Mouse (Mus musculus): ENCODE measurements around the gene Hmox1. TPM values are rescaled to one million over a fixed set of nuclear protein-coding genes. Genes with fewer than 3 reads are reported as not detected.
A peak's percentile ranks its signal among the peaks of the same experiment; 100 is the strongest.

Hmox1 gene
- total RNA-seq (2014; rRNA removed) (10.1 and 12.9 TPM in 2 replicates), polyA plus RNA-seq (2015; fragmentation: Nextera tagmentation; extraction: Ambion mirVana) (13.2 and 15.1 TPM in 2 replicates)

DNA sequence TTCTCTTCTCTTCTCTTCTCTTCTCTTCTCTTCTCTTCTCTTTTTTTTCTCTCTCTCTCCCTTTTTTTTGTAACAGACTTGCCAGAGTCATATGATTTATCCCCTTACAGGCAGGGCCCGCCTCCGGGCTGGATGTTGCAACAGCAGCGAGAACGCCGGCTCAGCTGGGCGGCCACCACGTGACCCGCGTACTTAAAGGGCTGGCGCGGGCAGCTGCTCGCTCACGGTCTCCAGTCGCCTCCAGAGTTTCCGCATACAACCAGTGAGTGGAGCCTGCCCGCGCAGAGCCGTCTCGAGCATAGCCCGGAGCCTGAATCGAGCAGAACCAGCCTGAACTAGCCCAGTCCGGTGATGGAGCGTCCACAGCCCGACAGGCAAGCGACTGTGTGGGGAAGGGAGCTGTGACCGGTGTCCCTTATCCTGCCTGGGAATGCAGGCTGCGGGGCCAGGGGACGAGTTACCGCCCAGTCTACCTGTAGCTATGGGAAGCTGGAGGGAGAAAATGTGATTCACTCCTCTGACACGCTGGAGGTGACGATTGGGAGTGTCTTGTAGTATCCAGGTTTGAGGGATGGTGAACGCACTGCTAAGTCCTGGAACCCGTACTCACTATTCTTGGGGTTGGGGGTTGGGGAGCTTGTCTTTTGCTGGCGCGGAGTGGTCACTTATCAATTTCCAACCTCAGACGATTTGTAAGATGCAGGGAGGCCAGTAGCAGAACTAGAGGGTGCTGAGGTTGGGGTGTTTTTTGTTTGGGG is at the start of gene Hmox1:
TSS of gene Hmox1 (plus strand) at position 223 of the 758 bp plus-strand sequence.
- Histone ChIP-seq H3K4me2 (ENCODE audit: low read depth, low read length, poor library complexity, severe bottlenecking) (peak within 1 kb of the TSS; percentile 50), H3K27ac (ENCODE audit: low read depth, low read length) (no peak within 1 kb of the TSS), H3K4me3 (ENCODE audit: low read depth, low read length) (peak within 1 kb of the TSS; percentile 39)

DNA sequence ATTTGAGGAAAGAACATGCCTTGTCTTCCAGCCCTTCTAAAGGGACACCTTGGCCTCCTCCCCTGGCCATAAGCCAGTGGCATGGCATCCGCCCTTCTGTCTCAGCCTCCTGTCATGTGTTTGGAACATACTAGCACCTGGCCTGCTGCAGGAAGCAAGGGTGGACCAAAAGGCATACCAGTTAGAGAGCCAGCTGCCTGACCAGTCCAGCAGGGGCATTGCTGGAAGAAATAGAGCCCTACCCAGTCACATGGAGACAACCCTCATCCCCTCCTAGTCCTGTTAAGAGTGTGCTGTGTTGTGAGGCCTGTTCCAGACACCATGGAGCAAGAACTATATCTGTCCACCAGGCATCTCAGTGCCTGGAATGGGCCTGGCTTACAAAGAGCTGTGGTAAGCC is 47.1 kb upstream of the Hmox1 start:
- Histone ChIP-seq H3K9me3 (ENCODE audit: low read length) (no peaks in the 10 kb centered on the region), H3K36me3 (ENCODE audit: insufficient read depth, low read length) (0 out of 2 replicates have a peak, but pooled peaks cover under 1% of the 10 kb centered on the region)
- 100% methylated on average over 1 of the region's 1 CpGs for WGBS

More for the DNA sequence above, at the start of gene Hmox1:
- H3K27me3 ChIP-seq (ENCODE audit: insufficient read depth, low read length), result no peaks in the 10 kb centered on the region
- H3K4me1 ChIP-seq (ENCODE audit: insufficient read depth, low read length), result no peaks in the 10 kb centered on the region; the same call in 1 of the 2 replicates
- H3K9ac ChIP-seq (replicated peaks; ENCODE audit: low read length, poor library complexity, severe bottlenecking), result peak within 1 kb of the TSS; percentile 48
- no peaks in the 10 kb centered on the region for H3K36me3 ChIP-seq (ENCODE audit: insufficient read depth, low read length)
- peak; percentile 26; the same call in 1 of the 2 replicates for TF ChIP-seq CTCF (IDR thresholded peaks at IDR 0.05)
- WGBS, result under 1% methylated on average over 36 of the region's 36 CpGs
- DNase-seq (ENCODE audit: low spot score) (peak; percentile 91), ATAC-seq (ENCODE audit: low FRiP score) (peak; percentile 92)
- no peaks in the 10 kb centered on the region for H3K9me3 ChIP-seq (ENCODE audit: low read length)

DNA sequence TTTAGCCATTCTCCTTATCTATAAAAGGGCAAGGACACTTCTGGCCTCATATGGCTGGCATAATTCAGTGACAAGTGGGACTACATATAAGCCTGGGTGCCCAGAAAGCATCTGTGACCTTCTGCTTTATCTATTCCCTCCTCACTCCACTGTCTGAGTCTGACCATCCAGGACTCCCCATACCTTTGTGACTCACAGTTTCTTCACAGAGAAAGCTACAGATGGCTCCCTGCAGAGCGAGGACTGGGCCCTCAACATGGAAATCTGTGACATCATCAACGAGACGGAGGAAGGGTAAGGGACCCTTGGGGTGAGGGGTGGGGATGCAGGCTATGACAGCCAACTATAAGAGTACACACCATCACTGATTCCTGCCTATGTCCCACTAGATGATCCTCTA is 45.6 kb upstream of the Hmox1 start:
- WGBS, result 93% methylated on average over 3 of the region's 3 CpGs
- no peak overlapping the region for H3K9ac ChIP-seq (replicated peaks; ENCODE audit: low read length, poor library complexity, severe bottlenecking)
- no peaks in the 10 kb centered on the region for H3K4me1 ChIP-seq (ENCODE audit: insufficient read depth, low read length)
- TF ChIP-seq CTCF (IDR thresholded peaks at IDR 0.05), result no peak
- H3K27me3 ChIP-seq (ENCODE audit: insufficient read depth, low read length), result no peaks in the 10 kb centered on the region
- H3K9me3 ChIP-seq (ENCODE audit: low read length), result no peaks in the 10 kb centered on the region
- H3K4me2 ChIP-seq (ENCODE audit: low read depth, low read length, poor library complexity, severe bottlenecking), result no peak overlapping the region
- H3K36me3 ChIP-seq (ENCODE audit: insufficient read depth, low read length), result 0 out of 2 replicates have a peak, but pooled peaks cover 4% of the 10 kb centered on the region
- no peak overlapping the region for H3K4me3 ChIP-seq (ENCODE audit: low read depth, low read length)
- DNase-seq (ENCODE audit: low spot score), result no peak
- H3K27ac ChIP-seq (ENCODE audit: low read depth, low read length), result no peak overlapping the region
- ATAC-seq (ENCODE audit: low FRiP score), result no peak

More for the DNA sequence above, 47.1 kb upstream of the Hmox1 start:
- Histone ChIP-seq H3K27me3 (ENCODE audit: insufficient read depth, low read length) (no peaks in the 10 kb centered on the region), H3K4me2 (ENCODE audit: low read depth, low read length, poor library complexity, severe bottlenecking) (no peak overlapping the region), H3K4me1 (ENCODE audit: insufficient read depth, low read length) (no peaks in the 10 kb centered on the region), H3K4me3 (ENCODE audit: low read depth, low read length) (no peak overlapping the region), H3K27ac (ENCODE audit: low read depth, low read length) (no peak overlapping the region), H3K9ac (replicated peaks; ENCODE audit: low read length, poor library complexity, severe bottlenecking) (no peak overlapping the region)
- no peak for TF ChIP-seq CTCF (IDR thresholded peaks at IDR 0.05)
- no peak for ATAC-seq (ENCODE audit: low FRiP score)
- no peak for DNase-seq (ENCODE audit: low spot score)

DNA sequence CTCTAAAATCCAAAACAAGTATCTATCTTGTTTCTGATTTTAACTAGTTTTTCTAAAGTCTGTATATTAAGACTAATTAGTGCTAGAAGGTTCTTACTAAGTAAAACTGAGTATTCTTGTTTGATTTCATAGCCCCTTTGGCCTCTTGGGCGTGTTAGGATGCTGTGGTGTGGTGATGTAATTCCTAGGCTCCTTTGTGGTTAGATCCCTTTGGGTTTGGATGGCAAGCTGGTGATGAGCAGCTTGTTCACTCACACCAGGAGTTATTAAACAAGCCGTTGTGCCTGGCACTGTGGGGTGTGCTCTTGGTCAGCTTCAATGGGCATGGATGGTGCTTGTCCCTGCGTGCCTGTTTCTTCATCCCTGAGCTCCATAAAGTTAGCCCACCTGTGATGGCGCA is 40.1 kb upstream of the Hmox1 start:
- Histone ChIP-seq H3K27me3 (ENCODE audit: insufficient read depth, low read length) (no peaks in the 10 kb centered on the region), H3K27ac (ENCODE audit: low read depth, low read length) (no peak overlapping the region), H3K4me1 (ENCODE audit: insufficient read depth, low read length) (no peaks in the 10 kb centered on the region), H3K9me3 (ENCODE audit: low read length) (no peaks in the 10 kb centered on the region), H3K9ac (replicated peaks; ENCODE audit: low read length, poor library complexity, severe bottlenecking) (no peak overlapping the region), H3K4me3 (ENCODE audit: low read depth, low read length) (no peak overlapping the region), H3K36me3 (ENCODE audit: insufficient read depth, low read length) (peaks cover 10% of the 10 kb centered on the region), H3K4me2 (ENCODE audit: low read depth, low read length, poor library complexity, severe bottlenecking) (no peak overlapping the region)
- DNase-seq (ENCODE audit: low spot score) (no peak), ATAC-seq (ENCODE audit: low FRiP score) (no peak)
- 91% methylated on average over 4 of the region's 4 CpGs for WGBS
- TF ChIP-seq CTCF (IDR thresholded peaks at IDR 0.05), result no peak

DNA sequence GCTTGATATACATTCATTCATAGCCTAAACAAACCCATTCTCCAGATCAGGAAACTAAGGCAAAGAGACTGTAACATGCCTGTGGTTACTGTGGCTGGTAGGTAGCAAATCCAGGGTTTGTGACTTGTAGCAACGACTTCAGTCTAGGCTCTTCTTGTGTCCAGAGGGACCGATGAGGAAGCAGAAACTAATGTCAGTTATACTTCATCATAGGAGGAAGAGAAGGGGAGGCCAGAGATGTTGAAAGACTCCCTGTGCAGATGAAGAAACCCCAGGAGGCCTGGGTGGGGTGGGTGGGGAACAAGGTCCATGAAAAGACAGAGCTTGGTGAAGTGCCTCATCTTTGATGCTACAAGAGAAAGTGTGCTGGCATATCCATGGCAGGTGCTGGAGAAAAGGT is 37.7 kb upstream of the Hmox1 start:
- Histone ChIP-seq H3K27ac (ENCODE audit: low read depth, low read length) (no peak overlapping the region), H3K9me3 (ENCODE audit: low read length) (no peaks in the 10 kb centered on the region), H3K4me1 (ENCODE audit: insufficient read depth, low read length) (no peaks in the 10 kb centered on the region), H3K9ac (replicated peaks; ENCODE audit: low read length, poor library complexity, severe bottlenecking) (no peak overlapping the region), H3K27me3 (ENCODE audit: insufficient read depth, low read length) (no peaks in the 10 kb centered on the region), H3K36me3 (ENCODE audit: insufficient read depth, low read length) (peaks cover 16% of the 10 kb centered on the region), H3K4me3 (ENCODE audit: low read depth, low read length) (no peak overlapping the region), H3K4me2 (ENCODE audit: low read depth, low read length, poor library complexity, severe bottlenecking) (no peak overlapping the region)
- 93% methylated on average over 2 of the region's 2 CpGs for WGBS
- no peak for TF ChIP-seq CTCF (IDR thresholded peaks at IDR 0.05)
- ATAC-seq (ENCODE audit: low FRiP score), result no peak
- no peak for DNase-seq (ENCODE audit: low spot score)

DNA sequence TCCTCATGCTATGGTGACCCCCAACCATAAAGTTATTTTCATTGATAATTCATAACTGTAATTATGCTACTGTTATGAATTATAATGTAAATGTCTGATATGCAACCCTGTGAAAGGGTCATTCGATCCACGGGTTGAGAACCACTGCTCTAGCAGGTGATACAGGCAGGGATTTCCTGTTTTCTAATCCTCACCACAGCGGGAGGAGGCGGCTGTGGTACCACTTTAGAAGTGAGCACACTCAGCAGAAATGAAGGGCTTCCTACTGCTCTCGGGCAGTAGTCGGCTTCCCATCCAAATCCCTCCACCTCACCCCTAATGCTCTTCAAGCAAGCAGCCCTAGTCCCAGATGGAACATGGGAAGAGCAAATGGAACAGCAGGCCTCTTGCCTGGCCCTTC is 33.4 kb upstream of the Hmox1 start:
- DNase-seq (ENCODE audit: low spot score) (no peak), ATAC-seq (ENCODE audit: low FRiP score) (no peak)
- WGBS, result 69% methylated on average over 6 of the region's 6 CpGs
- TF ChIP-seq CTCF (IDR thresholded peaks at IDR 0.05), result no peak
- no peaks in the 10 kb centered on the region for H3K27me3 ChIP-seq (ENCODE audit: insufficient read depth, low read length)
- H3K36me3 ChIP-seq (ENCODE audit: insufficient read depth, low read length), result peaks cover 21% of the 10 kb centered on the region
- H3K9me3 ChIP-seq (ENCODE audit: low read length), result no peaks in the 10 kb centered on the region
- no peak overlapping the region for H3K4me3 ChIP-seq (ENCODE audit: low read depth, low read length)
- H3K4me1 ChIP-seq (ENCODE audit: insufficient read depth, low read length), result no peaks in the 10 kb centered on the region
- H3K4me2 ChIP-seq (ENCODE audit: low read depth, low read length, poor library complexity, severe bottlenecking), result no peak overlapping the region
- no peak overlapping the region for H3K9ac ChIP-seq (replicated peaks; ENCODE audit: low read length, poor library complexity, severe bottlenecking)
- H3K27ac ChIP-seq (ENCODE audit: low read depth, low read length), result no peak overlapping the region
